Mouse (Mus musculus): ENCODE measurements around the gene Pfdn5.
"Not testable (repeated sequence)": the region's sequence is repeated elsewhere in the genome, so short reads cannot be mapped to it uniquely, and the experiment has no call there.

GRCm38 (mm10) chr15:102335925-102336324 lies 10.0 kb downstream of the Pfdn5 start:
- peak; percentile 35 to 60; a peak in 3 of 4 replicates for TF ChIP-seq CTCF (conservative IDR thresholded peaks at IDR 0.05 in 1 of 2, IDR thresholded peaks at IDR 0.05 in 1 of 2; ENCODE audit: low read depth in 2 of 2, low read length in 2 of 2)
- not testable (repeated sequence) for TF ChIP-seq ZMIZ1 (IDR thresholded peaks at IDR 0.05; ENCODE audit: low read depth, low read length); POLR2A (IDR thresholded peaks at IDR 0.05; ENCODE audit: low read depth, low read length); CHD1 (IDR thresholded peaks at IDR 0.05; ENCODE audit: low read depth, low read length); CHD2 (IDR thresholded peaks at IDR 0.05; ENCODE audit: low read length); MAX (IDR thresholded peaks at IDR 0.05; ENCODE audit: low read length); NELFE (IDR thresholded peaks at IDR 0.05; ENCODE audit: low read depth, low read length); EP300 (IDR thresholded peaks at IDR 0.05; ENCODE audit: low read length); TCF12 (IDR thresholded peaks at IDR 0.05; ENCODE audit: low read depth, low read length)
